Mouse (Mus musculus): ENCODE measurements around the gene Tcf7l2.

- TF ChIP-seq CTCF (IDR thresholded peaks at IDR 0.05; ENCODE audit: low read depth, low read length), result no peak
- no peak for TF ChIP-seq POLR2A (IDR thresholded peaks at IDR 0.05; ENCODE audit: extremely low read depth, insufficient read depth, low read length)
Measured at GRCm38 (mm10) chr19:55758158-55758557, 16.5 kb downstream of the Tcf7l2 start.

All from liver, adult 2 months (tissue).